Mouse (Mus musculus): ENCODE results near the gene Acat3. TPM values are rescaled to one million over a fixed set of nuclear protein-coding genes. Genes with fewer than 3 reads are reported as not detected.
"Not testable (repeated sequence)": the region's sequence is repeated elsewhere in the genome, so short reads cannot be mapped to it uniquely, and the experiment has no call there.

Acat3 gene
- polyA plus RNA-seq, 1 experiment from 2014 or later = 0.53 TPM

DNA sequence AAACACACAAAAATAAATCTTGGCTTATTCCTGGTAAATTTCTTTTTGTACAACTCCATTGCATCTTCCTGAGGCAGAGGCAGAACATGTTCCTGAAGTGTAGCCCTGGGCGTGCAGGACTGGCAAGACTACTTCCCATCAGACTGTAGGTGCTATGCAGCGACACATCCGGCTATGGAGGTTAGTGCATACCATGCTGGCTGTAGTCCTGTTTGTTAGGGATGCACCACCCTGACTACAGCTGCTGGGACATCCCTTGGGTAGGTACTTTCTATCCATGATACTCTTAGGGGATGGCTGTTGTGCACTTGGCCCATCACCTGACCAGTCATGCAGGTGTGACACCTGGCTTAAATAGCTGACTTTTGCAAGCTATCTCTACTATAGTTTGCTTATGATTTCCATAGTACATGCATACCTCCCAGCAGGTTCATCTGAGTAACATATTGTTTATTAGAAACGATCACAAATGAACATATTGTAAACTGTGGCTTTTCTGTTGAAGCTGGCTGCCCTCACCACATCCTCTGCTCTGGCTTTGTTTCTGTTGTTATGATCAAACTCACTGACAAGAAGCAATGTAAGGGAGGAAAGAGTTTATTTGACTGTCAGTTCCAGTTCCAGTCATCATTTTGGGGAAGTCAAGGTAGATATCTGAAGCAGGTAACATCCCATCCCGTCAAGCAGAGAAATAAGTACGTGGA, 2.2 kb upstream of the Acat3 start:
- H3K4me3 ChIP-seq (replicated peaks) = no peak overlapping the region
- H3K27me3 ChIP-seq = no peaks in the 10 kb centered on the region
- H3K4me2 ChIP-seq = no peak overlapping the region
- peaks cover 50% of the 10 kb centered on the region for H3K36me3 ChIP-seq
- whole genome bisulfite sequencing = 91% methylated on average over 6 of the region's 6 CpGs
- H3K9me3 ChIP-seq = no peaks in the 10 kb centered on the region
- H3K9ac ChIP-seq (replicated peaks) = no peak overlapping the region
- ATAC-seq (ENCODE audit: insufficient number of reproducible peaks, insufficient read depth, low FRiP score, low TSS enrichment, low read depth) = no peak
- no peak overlapping the region for H3K27ac ChIP-seq
- peaks cover 11% of the 10 kb centered on the region for H3K4me1 ChIP-seq (replicated peaks)

DNA sequence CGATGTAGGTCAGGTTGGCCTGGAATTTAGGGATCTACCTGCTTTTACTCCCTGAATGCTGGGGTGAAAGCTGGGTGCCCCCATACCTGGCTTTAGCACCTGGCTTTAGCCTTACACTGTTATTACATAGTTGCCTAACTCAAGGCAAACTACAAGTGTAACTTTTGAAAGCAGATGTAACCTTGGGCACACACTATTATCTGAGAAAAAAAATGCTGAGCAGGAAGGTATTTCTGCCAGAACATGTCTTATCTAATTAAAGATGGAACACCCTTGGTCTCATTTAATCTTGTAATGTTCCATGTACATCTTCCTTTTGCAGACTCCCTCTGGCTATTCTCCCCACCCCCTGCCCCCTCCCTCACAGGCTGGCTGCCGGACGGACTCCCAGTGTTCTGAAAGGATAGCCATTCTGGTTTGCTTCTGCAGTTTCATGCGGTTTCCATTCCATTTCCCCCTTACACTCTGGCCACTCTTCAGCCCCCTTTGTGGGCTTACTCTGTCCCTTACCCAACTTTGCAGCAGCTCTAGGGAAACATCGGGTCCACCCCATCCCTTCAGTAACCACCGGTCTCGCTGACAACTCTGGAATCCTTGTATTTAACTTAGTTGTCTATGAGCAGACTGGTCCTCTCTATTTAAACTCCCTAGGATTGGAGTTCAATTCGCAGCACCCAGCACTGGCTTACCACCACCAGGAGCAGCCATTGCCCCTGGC, 1.3 kb upstream of the Acat3 start:
- H3K4me1 ChIP-seq (replicated peaks) = peaks cover 11% of the 10 kb centered on the region

DNA sequence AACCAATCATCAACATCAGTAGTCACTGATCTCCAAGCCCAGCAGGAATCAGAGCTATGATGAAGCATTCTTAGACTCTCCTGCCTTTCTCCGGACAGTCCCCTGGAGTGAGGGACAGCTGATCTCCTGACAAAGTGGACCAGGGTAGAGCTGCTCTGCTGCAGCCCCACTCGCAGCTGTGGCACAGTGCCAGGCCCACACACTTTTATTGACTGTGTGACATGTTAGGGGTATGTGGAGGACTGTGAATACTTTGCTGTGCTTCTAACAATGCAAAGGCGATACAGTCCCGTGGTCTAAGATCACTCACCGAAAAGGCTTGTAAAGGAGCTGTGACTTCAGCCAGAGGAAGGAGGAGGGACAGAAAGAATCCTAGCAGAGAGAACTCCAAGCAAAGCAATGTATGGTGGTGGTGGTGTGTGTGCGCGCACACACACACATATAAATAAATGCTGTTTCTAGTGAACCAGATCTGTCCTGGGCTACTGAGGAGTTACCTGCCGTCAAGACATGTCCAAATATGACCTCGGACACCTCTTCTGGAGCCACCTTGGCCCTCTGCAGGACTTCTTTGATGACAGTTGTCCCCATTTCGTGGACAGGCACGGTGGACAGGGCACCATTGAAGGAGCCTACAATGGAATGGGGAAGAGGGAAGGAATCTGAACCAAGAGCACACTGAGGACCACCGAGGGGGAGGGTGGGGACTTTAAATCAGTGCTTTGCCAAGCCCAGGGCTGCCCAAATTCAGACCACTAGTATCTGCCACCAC, 837 bp downstream of the Acat3 start:
- not testable (repeated sequence) for H3K27ac ChIP-seq, H3K27me3 ChIP-seq, H3K9me3 ChIP-seq
- Histone ChIP-seq H3K9ac (replicated peaks) (peak overlapping the region; percentile 44), H3K4me2 (peak overlapping the region; percentile 63), H3K4me1 (replicated peaks) (peaks cover 11% of the 10 kb centered on the region), H3K4me3 (replicated peaks) (peak overlapping the region; percentile 32), H3K36me3 (peaks cover 25% of the 10 kb centered on the region)
- peak; percentile 58; the same call in 1 of the 2 replicates for ATAC-seq (ENCODE audit: insufficient number of reproducible peaks, insufficient read depth, low FRiP score, low TSS enrichment, low read depth)
- 44% methylated on average over 2 of the region's 12 CpGs for WGBS

More for the DNA sequence above, 1.3 kb upstream of the Acat3 start:
- ATAC-seq (ENCODE audit: insufficient number of reproducible peaks, insufficient read depth, low FRiP score, low TSS enrichment, low read depth) = no peak
- Histone ChIP-seq H3K27me3 (no peaks in the 10 kb centered on the region), H3K36me3 (peaks cover 45% of the 10 kb centered on the region), H3K9ac (replicated peaks) (no peak overlapping the region), H3K9me3 (no peaks in the 10 kb centered on the region), H3K4me3 (replicated peaks) (no peak overlapping the region), H3K4me2 (no peak overlapping the region), H3K27ac (no peak overlapping the region)
- 80% methylated on average over 8 of the region's 8 CpGs for WGBS

DNA sequence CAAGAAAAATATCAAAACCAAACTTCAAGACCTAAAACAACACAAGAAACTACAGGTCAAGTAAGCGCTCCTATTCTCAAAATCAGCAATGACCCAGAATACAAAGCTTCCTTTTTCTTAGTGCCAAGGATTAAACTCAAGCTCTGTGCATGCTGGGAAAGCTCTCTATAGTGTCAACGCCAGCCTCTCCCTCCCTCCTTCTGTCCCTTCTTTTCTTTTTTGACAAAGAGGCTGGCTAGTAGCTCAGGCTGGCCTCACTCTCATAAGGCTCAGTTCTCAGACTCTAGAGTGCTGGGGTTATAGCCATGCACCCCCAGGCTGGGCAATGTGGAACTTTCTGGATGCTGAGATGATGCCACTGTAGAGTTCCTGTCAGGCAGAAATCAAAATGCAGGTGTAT, 2.3 kb downstream of the Acat3 start:
- no peak for ATAC-seq (ENCODE audit: insufficient number of reproducible peaks, insufficient read depth, low FRiP score, low TSS enrichment, low read depth)
- Histone ChIP-seq H3K4me2 (no peak overlapping the region), H3K4me3 (replicated peaks) (no peak overlapping the region), H3K9me3 (no peaks in the 10 kb centered on the region), H3K36me3 (peaks cover 11% of the 10 kb centered on the region), H3K9ac (replicated peaks) (no peak overlapping the region), H3K4me1 (replicated peaks) (peaks cover 11% of the 10 kb centered on the region), H3K27ac (no peak overlapping the region), H3K27me3 (no peaks in the 10 kb centered on the region)
- WGBS = 58% methylated on average over 2 of the region's 2 CpGs

DNA sequence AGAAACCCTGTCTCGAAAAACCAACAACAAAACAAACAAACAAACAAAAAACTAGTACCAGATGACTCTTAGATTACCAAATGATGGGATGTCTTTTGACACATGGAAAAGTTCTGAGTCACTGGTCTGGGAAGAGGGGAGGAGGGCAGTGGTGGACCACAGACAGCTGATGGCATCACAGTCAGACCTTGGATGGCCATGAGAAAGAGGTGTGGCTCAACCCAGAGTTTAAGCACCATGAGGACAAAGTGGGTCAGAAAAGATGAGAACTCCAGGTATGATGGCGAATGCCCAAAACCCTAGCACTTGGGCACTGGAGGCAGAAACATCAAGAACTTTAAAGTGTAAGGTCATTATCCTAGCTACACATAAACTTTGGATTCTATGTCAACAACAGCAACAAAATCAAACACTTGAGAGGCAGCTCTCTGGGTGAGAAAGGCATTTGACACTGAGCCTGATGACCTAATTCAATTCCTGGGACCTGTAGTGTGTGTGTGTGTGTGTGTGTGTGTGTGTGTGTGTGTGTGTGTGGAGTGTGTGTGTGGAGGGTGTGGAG, 2.9 kb downstream of the Acat3 start:
- WGBS = 89% methylated on average over 2 of the region's 2 CpGs
- Histone ChIP-seq H3K27me3 (no peaks in the 10 kb centered on the region), H3K4me2 (no peak overlapping the region)

DNA sequence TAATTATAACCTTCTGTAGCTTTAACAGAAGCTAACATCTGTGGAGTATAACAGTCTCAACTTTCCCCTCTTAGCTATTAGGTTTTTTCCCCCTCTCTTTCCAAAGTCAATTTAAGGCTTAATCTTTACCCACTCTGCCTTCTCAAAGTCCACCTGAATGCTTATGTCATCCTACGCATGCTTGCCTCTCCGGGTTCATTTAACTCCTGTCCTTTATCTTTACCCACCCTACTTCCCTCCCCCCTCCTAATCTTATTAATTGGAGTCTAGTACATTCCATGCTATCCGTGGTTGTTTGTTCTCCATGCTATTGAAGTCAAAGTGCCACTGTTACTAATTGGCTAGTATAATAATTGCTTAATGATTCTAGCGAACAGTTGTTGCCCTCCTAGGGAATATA, 4.7 kb downstream of the Acat3 start:
- H3K4me3 ChIP-seq (replicated peaks) = no peak overlapping the region
- WGBS = 66% methylated on average over 4 of the region's 4 CpGs
- no peaks in the 10 kb centered on the region for H3K9me3 ChIP-seq
- peaks cover 9% of the 10 kb centered on the region for H3K4me1 ChIP-seq (replicated peaks)
- no peaks in the 10 kb centered on the region for H3K36me3 ChIP-seq
- H3K27me3 ChIP-seq = no peaks in the 10 kb centered on the region
- H3K4me2 ChIP-seq = no peak overlapping the region
- no peak for ATAC-seq (ENCODE audit: insufficient number of reproducible peaks, insufficient read depth, low FRiP score, low TSS enrichment, low read depth)
- no peak overlapping the region for H3K9ac ChIP-seq (replicated peaks)
- H3K27ac ChIP-seq = no peak overlapping the region

More for the DNA sequence above, 2.9 kb downstream of the Acat3 start:
- Histone ChIP-seq H3K4me1 (replicated peaks) (peaks cover 11% of the 10 kb centered on the region), H3K27ac (no peak overlapping the region), H3K9me3 (no peaks in the 10 kb centered on the region), H3K4me3 (replicated peaks) (no peak overlapping the region), H3K36me3 (peaks cover 5% of the 10 kb centered on the region), H3K9ac (replicated peaks) (no peak overlapping the region)
- no peak for ATAC-seq (ENCODE audit: insufficient number of reproducible peaks, insufficient read depth, low FRiP score, low TSS enrichment, low read depth)

DNA sequence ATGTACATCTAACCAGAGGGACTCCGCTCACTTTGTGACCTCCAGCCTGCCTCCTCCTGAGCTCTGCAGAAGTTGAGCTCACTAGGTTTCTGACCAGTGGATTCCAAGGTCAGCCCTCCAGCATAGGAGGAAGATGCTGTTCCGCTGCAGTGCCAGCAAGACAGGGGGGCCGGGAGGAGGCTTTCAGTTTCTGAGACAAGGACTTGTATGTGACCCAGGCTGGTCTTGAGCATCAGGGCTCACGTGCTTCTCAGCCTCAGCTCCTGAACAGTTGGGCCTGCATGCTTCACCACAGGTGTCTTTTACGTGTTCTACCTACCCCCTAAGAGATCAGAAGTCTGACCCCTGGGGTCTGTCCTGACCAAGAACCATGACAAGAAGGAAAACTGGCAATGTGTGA, 8.8 kb downstream of the Acat3 start:
- H3K9me3 ChIP-seq; H3K27me3 ChIP-seq; ATAC-seq (ENCODE audit: insufficient number of reproducible peaks, insufficient read depth, low FRiP score, low TSS enrichment, low read depth); H3K4me1 ChIP-seq (replicated peaks); H3K9ac ChIP-seq (replicated peaks); H3K27ac ChIP-seq; H3K4me2 ChIP-seq; H3K4me3 ChIP-seq (replicated peaks): not testable (repeated sequence)
- H3K36me3 ChIP-seq = peaks cover 11% of the 10 kb centered on the region
- WGBS = 84% methylated on average over 5 of the region's 5 CpGs

DNA sequence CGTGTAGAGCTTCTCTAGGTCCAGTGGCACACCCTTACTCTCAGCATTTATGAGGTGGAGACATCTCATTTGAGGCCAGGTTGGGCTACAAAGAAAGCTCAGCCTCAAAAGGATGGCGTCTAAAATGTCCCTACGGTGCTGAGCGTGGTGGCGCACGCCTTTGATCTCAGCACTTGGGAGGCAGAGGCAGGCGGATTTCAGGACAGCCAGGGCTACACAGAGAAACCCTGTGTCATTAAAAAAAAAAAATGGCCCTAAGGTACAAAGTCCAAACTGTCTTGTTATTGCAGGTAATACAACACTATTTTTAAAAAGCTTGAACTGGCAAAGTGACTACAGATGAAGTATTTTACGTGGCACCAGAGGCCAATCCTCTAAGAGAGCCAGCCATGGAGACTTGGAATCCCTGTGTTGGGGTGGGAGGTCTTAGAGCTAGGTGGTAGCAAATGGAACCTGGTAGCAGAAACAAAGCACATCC, 14.7 kb downstream of the Acat3 start:
- Histone ChIP-seq H3K4me1 (replicated peaks) (no peaks in the 10 kb centered on the region), H3K27ac (no peak overlapping the region), H3K27me3 (no peaks in the 10 kb centered on the region), H3K9ac (replicated peaks) (no peak overlapping the region), H3K4me3 (replicated peaks) (no peak overlapping the region), H3K36me3 (peaks cover 66% of the 10 kb centered on the region), H3K4me2 (no peak overlapping the region), H3K9me3 (no peaks in the 10 kb centered on the region)
- WGBS = 92% methylated on average over 8 of the region's 8 CpGs
- ATAC-seq (ENCODE audit: insufficient number of reproducible peaks, insufficient read depth, low FRiP score, low TSS enrichment, low read depth) = no peak

DNA sequence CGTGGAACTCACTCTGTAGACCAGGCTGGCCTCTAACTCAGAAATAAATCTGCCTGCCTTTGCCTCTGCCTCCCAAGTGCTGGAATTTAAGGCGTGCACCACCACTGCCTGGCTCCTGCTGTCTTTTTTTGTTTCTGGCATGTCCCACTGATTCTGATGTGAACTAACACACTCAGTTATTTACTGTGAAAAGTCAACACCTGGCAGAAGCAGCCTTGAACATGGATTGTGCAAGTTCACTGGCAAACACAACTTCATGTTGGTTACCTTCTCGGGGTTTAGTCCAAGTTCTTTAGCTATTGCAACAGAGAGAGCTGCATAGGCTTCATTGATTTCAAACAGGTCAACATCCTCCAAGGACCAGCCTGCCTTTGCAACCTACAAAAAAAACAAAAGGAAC, 15.4 kb downstream of the Acat3 start:
- Histone ChIP-seq H3K36me3 (peaks cover 74% of the 10 kb centered on the region), H3K9ac (replicated peaks) (no peak overlapping the region), H3K27ac (no peak overlapping the region), H3K27me3 (no peaks in the 10 kb centered on the region), H3K9me3 (no peaks in the 10 kb centered on the region), H3K4me3 (replicated peaks) (no peak overlapping the region), H3K4me2 (no peak overlapping the region), H3K4me1 (replicated peaks) (no peaks in the 10 kb centered on the region)
- WGBS = 95% methylated on average over 3 of the region's 3 CpGs
- ATAC-seq (ENCODE audit: insufficient number of reproducible peaks, insufficient read depth, low FRiP score, low TSS enrichment, low read depth) = no peak

DNA sequence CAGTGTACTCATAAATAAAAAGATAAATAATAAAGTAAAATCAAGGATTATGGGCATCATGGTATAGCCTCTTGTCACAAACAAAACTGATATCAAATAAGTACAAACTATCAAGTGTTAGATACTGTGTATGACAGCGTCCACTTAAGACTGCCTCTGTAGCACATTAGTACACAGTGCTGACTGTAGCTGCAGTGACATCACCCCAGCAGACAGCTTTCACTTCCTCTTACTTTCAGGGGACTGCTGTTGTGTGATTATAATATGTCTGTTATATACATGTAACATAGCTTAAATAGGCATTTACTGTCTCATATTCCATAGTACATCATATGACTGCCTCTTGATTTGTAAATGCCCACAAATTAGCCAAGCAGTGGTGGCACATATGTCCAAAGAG, 19.3 kb downstream of the Acat3 start:
- 88% methylated on average over 1 of the region's 1 CpGs for WGBS
- no peaks in the 10 kb centered on the region for H3K27me3 ChIP-seq

More for the DNA sequence above, 19.3 kb downstream of the Acat3 start:
- Histone ChIP-seq H3K4me2 (no peak overlapping the region), H3K36me3 (peaks cover 76% of the 10 kb centered on the region), H3K4me3 (replicated peaks) (no peak overlapping the region), H3K4me1 (replicated peaks) (no peaks in the 10 kb centered on the region; the same call in none of the 2 replicates), H3K9me3 (no peaks in the 10 kb centered on the region), H3K27ac (no peak overlapping the region), H3K9ac (replicated peaks) (no peak overlapping the region)
- ATAC-seq (ENCODE audit: insufficient number of reproducible peaks, insufficient read depth, low FRiP score, low TSS enrichment, low read depth) = no peak
